Mouse (Mus musculus): ENCODE measurements around the gene Lamc2.

Gene Lamc2

GRCm38 (mm10) chr1:153174801-153175200, 11.4 kb downstream of the Lamc2 start:
- peak; percentile 95 for DNase-seq

GRCm38 (mm10) chr1:153173276-153173675, 13.0 kb downstream of the Lamc2 start:
- no peak for DNase-seq

GRCm38 (mm10) chr1:153172291-153172731, 13.9 kb downstream of the Lamc2 start:
- DNase-seq: no peak

GRCm38 (mm10) chr1:153171011-153171410, 15.2 kb downstream of the Lamc2 start:
- no peak for DNase-seq

GRCm38 (mm10) chr1:153168293-153168692, 18.0 kb downstream of the Lamc2 start:
- no peak for DNase-seq

GRCm38 (mm10) chr1:153163831-153164230, 22.4 kb downstream of the Lamc2 start:
- DNase-seq: no peak

- DNase-seq: no peak
Observed at GRCm38 (mm10) chr1:153159137-153159536, 27.1 kb downstream of the Lamc2 start.

- DNase-seq: peak; percentile 95
Observed at GRCm38 (mm10) chr1:153157021-153157623, 29.1 kb downstream of the Lamc2 start.

GRCm38 (mm10) chr1:153155364-153155763, 30.9 kb downstream of the Lamc2 start:
- DNase-seq: peak; percentile 93

- no peak for DNase-seq
Observed at GRCm38 (mm10) chr1:153153619-153154137, 32.6 kb downstream of the Lamc2 start.

- DNase-seq: no peak
Observed at GRCm38 (mm10) chr1:153152594-153152993, 33.7 kb downstream of the Lamc2 start.

- DNase-seq: no peak
Observed at GRCm38 (mm10) chr1:153145791-153146190, 40.5 kb downstream of the Lamc2 start.

GRCm38 (mm10) chr1:153144021-153144420, 42.2 kb downstream of the Lamc2 start:
- no peak for DNase-seq

- no peak for DNase-seq
Observed at GRCm38 (mm10) chr1:153140747-153141228, 45.5 kb downstream of the Lamc2 start.

GRCm38 (mm10) chr1:153140265-153140664, 46.0 kb downstream of the Lamc2 start:
- no peak for DNase-seq

GRCm38 (mm10) chr1:153139635-153140034, 46.6 kb downstream of the Lamc2 start:
- no peak for DNase-seq

GRCm38 (mm10) chr1:153138486-153138885, 47.8 kb downstream of the Lamc2 start:
- DNase-seq: no peak

- DNase-seq: peak; percentile 96
Observed at GRCm38 (mm10) chr1:153136647-153137046, 49.6 kb downstream of the Lamc2 start.

GRCm38 (mm10) chr1:153133865-153134781, 52.1 kb downstream of the Lamc2 start:
- DNase-seq: peak; percentile 99

GRCm38 (mm10) chr1:153129992-153130713, 56.1 kb downstream of the Lamc2 start:
- DNase-seq: peak; percentile 97

- no peak for DNase-seq
Observed at GRCm38 (mm10) chr1:153128780-153129179, 57.5 kb downstream of the Lamc2 start.

- DNase-seq: no peak
Observed at GRCm38 (mm10) chr1:153127622-153128021, 58.6 kb downstream of the Lamc2 start.

All from heart, adult 11 months (tissue).